Mouse (Mus musculus) liver, postnatal 0 days (tissue): ENCODE measurements around the gene Hoxb3. TPM values are rescaled to one million over a fixed set of nuclear protein-coding genes. Genes with fewer than 3 reads are reported as not detected.
A peak's percentile ranks its signal among the peaks of the same experiment; 100 is the strongest.

ENCODE experiments used
- ATAC-seq: fragments of 200-750 bp; cut with Nextera tagmentation; 2 replicates; pipeline ENCODE4 v1.8.0; 2017; ENCODE audit warnings: mild to moderate bottlenecking, moderate library complexity
- DNase-seq: peaks from one replicate; pipeline ENCODE4 v3.0.0-alpha.2; 2016
- H3K27ac ChIP-seq: fragments of 300-500 bp; sonication (generic); 2 replicates; pipeline ENCODE4 v1.5.1; 2014; ENCODE audit warnings: antibody characterized with exemption, moderate library complexity, mild to moderate bottlenecking, low read depth
- H3K27me3 ChIP-seq: fragments of 300-500 bp; sonication (generic); 2 replicates; pipeline ENCODE4 v1.6.1; 2014; ENCODE audit warnings: low read length, control low read depth, mixed read lengths; ENCODE audit not compliant: insufficient read depth
- H3K36me3 ChIP-seq: fragments of 300-500 bp; sonication (generic); replicated peaks from 2 replicates; pipeline ENCODE4 v1.6.1; 2014; ENCODE audit warnings: mild to moderate bottlenecking, control low read depth, low read length, moderate library complexity, mixed read lengths; ENCODE audit not compliant: insufficient read depth
- H3K4me1 ChIP-seq: fragments of 300-500 bp; sonication (generic); 2 replicates; pipeline ENCODE4 v1.6.1; 2014; ENCODE audit warnings: antibody characterized with exemption, mild to moderate bottlenecking, control low read depth; ENCODE audit not compliant: insufficient read depth
- H3K4me2 ChIP-seq: fragments of 300-500 bp; sonication (generic); 2 replicates; pipeline ENCODE4 v1.6.1; 2014; ENCODE audit warnings: low read depth, mild to moderate bottlenecking, low read length, moderate library complexity, mixed read lengths
- H3K4me3 ChIP-seq: fragments of 300-500 bp; sonication (generic); 2 replicates; pipeline ENCODE4 v1.5.1; 2014; ENCODE audit warnings: low read depth, low read length
- H3K9ac ChIP-seq: fragments of 300-500 bp; sonication (generic); replicated peaks from 2 replicates; pipeline ENCODE4 v1.6.1; 2014; ENCODE audit warnings: mild to moderate bottlenecking, moderate library complexity
- H3K9me3 ChIP-seq: fragments of 300-500 bp; sonication (generic); 2 replicates; pipeline ENCODE4 v1.6.1; 2016; ENCODE audit warnings: mild to moderate bottlenecking, control low read depth, low read length, mixed read lengths
- CTCF ChIP-seq: sonication (generic); IDR thresholded peaks from 2 replicates; pipeline ENCODE4 v1.5.1; 2016; ENCODE audit warnings: antibody characterized with exemption, low read depth
- EP300 ChIP-seq: IDR thresholded peaks from 2 replicates; pipeline ENCODE4 v1.6.1; 2016; ENCODE audit warnings: antibody characterized with exemption, low read depth, mild to moderate bottlenecking
- WGBS: fragments of 180-500 bp; shearing (Covaris S2); extraction: QIAGEN DNeasy Blood & Tissue Kit; methylation state at CpG from one replicate; pipeline ENCODE4 v1.1.7; 2014; ENCODE audit not compliant: insufficient replicate concordance; 5-methylcytosine and 5-hydroxymethylcytosine counted together
- polyA plus RNA-seq: library from polyadenylated mRNA; unstranded; fragments of >200 nt; fragmentation: Nextera tagmentation; extraction: Ambion mirVana; gene quantifications from 2 replicates; pipeline ENCODE4 v1.2.1, GENCODE M21; 2015

The Hoxb3 gene
- polyA plus RNA-seq, 1 experiment from 2014 or later = 0.26 TPM

DNA sequence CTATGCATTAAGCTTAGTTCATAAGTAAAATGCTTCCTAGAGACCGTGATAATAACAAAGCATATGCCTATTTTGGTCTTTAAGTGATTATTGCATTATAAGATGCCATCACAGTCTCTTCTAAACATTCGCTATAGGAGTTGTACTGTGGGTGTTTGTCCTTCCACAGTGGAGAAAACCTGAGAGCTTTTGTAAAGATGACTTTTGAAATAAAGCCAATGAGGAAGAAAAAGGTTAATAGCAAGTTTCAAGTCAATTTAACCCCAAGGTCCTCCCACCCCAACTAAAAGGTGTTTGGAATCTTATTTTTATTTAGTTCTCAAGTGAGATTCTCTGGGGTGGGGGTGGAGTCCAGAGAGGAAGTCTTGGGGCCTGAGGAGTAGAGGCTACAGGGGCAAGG lies 10.0 kb upstream of the Hoxb3 start:
- Histone ChIP-seq H3K27ac (no peak overlapping the region), H3K9ac (no peak overlapping the region), H3K27me3 (peaks cover 97% of the 10 kb centered on the region), H3K4me3 (no peak overlapping the region), H3K4me1 (peaks cover 8% of the 10 kb centered on the region), H3K4me2 (no peak overlapping the region), H3K9me3 (no peaks in the 10 kb centered on the region), H3K36me3 (no peaks in the 10 kb centered on the region)
- no peak for DNase-seq
- 56% methylated on average over 2 of the region's 2 CpGs for WGBS
- ATAC-seq = no peak
- no peak for TF ChIP-seq EP300
- no peak for TF ChIP-seq CTCF

GRCm38 (mm10) chr11:96313806-96314428 lies 9.2 kb upstream of the Hoxb3 start:
- Histone ChIP-seq H3K4me3 (no peak overlapping the region), H3K9me3 (no peaks in the 10 kb centered on the region), H3K4me2 (peak overlapping the region; percentile 50; the same call in 1 of the 2 replicates), H3K9ac (no peak overlapping the region), H3K4me1 (peaks cover 8% of the 10 kb centered on the region), H3K36me3 (no peaks in the 10 kb centered on the region), H3K27me3 (peaks cover 97% of the 10 kb centered on the region), H3K27ac (peak overlapping the region; percentile 64; the same call in 1 of the 2 replicates)
- TF ChIP-seq CTCF (no peak), EP300 (no peak)
- 27% methylated on average over 12 of the region's 12 CpGs for WGBS
- DNase-seq (no peak), ATAC-seq (no peak)

- TF ChIP-seq CTCF = no peak
- no peak for TF ChIP-seq EP300
- Histone ChIP-seq H3K27me3 (peaks cover 98% of the 10 kb centered on the region), H3K27ac (peak overlapping the region; percentile 64), H3K9ac (no peak overlapping the region), H3K4me1 (peaks cover 8% of the 10 kb centered on the region), H3K4me3 (peak overlapping the region; percentile 28), H3K4me2 (peak overlapping the region; percentile 50), H3K36me3 (no peaks in the 10 kb centered on the region), H3K9me3 (no peaks in the 10 kb centered on the region)
- ATAC-seq (no peak), DNase-seq (peak; percentile 32)
- 3% methylated on average over 34 of the region's 34 CpGs for WGBS
Observed at GRCm38 (mm10) chr11:96314671-96315343, 8.3 kb upstream of the Hoxb3 start.

DNA sequence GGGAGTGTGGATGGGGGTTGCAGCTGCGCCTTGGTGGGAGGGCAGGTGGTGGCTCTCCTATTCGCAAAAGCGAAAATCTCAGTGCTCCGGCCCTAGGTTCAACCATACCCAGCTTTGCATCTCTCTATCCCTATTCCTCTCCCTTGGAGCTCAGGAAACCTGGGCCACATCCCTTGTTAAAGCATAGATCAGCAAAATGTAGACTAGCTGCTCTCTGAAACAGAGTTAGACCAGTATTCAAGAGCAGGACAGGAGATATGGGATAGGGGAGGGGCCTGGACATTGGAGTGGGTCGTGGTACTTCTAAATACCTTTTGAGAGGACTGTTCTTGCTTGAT lies 7.8 kb upstream of the Hoxb3 start:
- TF ChIP-seq EP300 (no peak), CTCF (no peak)
- Histone ChIP-seq H3K27me3 (peaks cover 98% of the 10 kb centered on the region), H3K4me2 (peak overlapping the region; percentile 50), H3K27ac (no peak overlapping the region; the same call in 1 of the 2 replicates), H3K9me3 (no peaks in the 10 kb centered on the region), H3K4me1 (peaks cover 8% of the 10 kb centered on the region), H3K4me3 (peak overlapping the region; percentile 28), H3K9ac (no peak overlapping the region), H3K36me3 (no peaks in the 10 kb centered on the region)
- ATAC-seq (no peak), DNase-seq (no peak)
- WGBS = 28% methylated on average over 5 of the region's 5 CpGs

DNA sequence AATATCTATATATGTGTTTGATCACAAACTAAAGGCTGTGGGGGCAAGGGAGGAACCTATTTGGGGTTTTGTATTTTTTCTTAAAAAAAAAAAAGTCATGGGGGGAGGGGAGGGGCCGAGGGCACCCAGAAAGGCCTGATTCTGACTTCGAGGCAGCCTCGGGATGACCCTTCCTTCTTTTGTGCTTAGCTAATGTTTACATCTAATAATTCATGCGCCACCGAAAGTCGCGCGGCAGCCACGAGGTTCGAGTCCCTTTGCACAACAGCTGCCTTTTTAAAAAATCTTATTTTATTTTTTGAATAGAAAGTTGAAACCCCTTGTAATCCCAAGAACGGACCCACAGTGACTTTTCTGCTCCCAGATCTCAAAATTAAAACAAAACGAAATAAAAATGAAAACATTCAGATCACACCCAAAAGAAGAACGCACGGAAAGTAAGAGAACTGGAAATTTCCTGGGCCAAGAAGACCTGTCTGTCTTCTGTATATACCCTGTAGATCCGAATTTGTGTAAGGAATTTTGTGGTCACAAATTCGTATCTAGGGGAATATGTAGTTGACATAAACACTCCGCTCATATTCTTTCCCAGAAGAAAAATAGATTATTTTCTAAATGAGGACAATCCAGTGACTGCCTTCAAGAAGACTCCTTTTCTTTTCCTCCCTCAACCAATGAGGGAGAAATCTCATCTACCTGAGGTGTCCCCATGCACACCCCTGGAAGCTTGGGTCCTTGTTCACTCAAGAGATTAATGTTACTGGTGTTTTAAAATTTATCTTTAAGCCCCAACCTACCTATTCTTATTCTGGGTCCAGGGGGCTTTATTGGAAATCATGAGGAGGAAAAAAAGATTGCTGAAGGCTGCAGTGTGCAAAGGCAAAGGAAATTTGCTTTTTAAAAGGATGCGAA lies 6.2 kb upstream of the Hoxb3 start:
- no peak for ATAC-seq
- no peak overlapping the region for H3K9ac ChIP-seq

More for the DNA sequence above, 6.2 kb upstream of the Hoxb3 start:
- H3K27me3 ChIP-seq = peaks cover 91% of the 10 kb centered on the region
- no peak for DNase-seq
- H3K9me3 ChIP-seq = no peaks in the 10 kb centered on the region
- no peak overlapping the region for H3K27ac ChIP-seq
- H3K4me1 ChIP-seq = peaks cover under 1% of the 10 kb centered on the region; the same call in 1 of the 2 replicates
- H3K4me3 ChIP-seq = no peak overlapping the region
- H3K36me3 ChIP-seq = no peaks in the 10 kb centered on the region
- TF ChIP-seq EP300 = no peak
- no peak for TF ChIP-seq CTCF
- H3K4me2 ChIP-seq = no peak overlapping the region
- WGBS = 36% methylated on average over 18 of the region's 18 CpGs
